Mouse (Mus musculus) embryonic facial prominence, embryonic 15.5 days (tissue): Measurements from ENCODE around the gene Ccl17. TPM values are rescaled to one million over a fixed set of nuclear protein-coding genes. Genes with fewer than 3 reads are reported as not detected.

ENCODE experiments used
- ATAC-seq: fragments of 200-750 bp; cut with Nextera tagmentation; 2 replicates; pipeline ENCODE4 v1.8.0; 2017; ENCODE audit warnings: low read depth, moderate TSS enrichment; ENCODE audit not compliant: insufficient number of reproducible peaks, low FRiP score, low TSS enrichment
- H3K27ac ChIP-seq: fragments of 300-500 bp; sonication (generic); replicated peaks from 2 replicates; pipeline ENCODE4 v1.5.1; 2015; ENCODE audit warnings: mild to moderate bottlenecking, inconsistent platforms
- H3K27me3 ChIP-seq: fragments of 300-500 bp; sonication (generic); 2 replicates; pipeline ENCODE4 v1.6.1; 2015; ENCODE audit warnings: inconsistent platforms
- H3K36me3 ChIP-seq: fragments of 300-500 bp; sonication (generic); 2 replicates; pipeline ENCODE4 v1.6.1; 2015; ENCODE audit warnings: mild to moderate bottlenecking, inconsistent platforms
- H3K4me1 ChIP-seq: fragments of 300-500 bp; sonication (generic); 2 replicates; pipeline ENCODE4 v1.6.1; 2015; ENCODE audit warnings: inconsistent platforms
- H3K4me2 ChIP-seq: fragments of 300-500 bp; sonication (generic); replicated peaks from 2 replicates; pipeline ENCODE4 v1.6.1; 2015; ENCODE audit warnings: mild to moderate bottlenecking, inconsistent platforms
- H3K4me3 ChIP-seq: fragments of 300-500 bp; sonication (generic); replicated peaks from 2 replicates; pipeline ENCODE4 v1.5.1; 2015; ENCODE audit warnings: mild to moderate bottlenecking, inconsistent platforms
- H3K9ac ChIP-seq: fragments of 300-500 bp; sonication (generic); 2 replicates; pipeline ENCODE4 v1.6.1; 2015; ENCODE audit warnings: inconsistent platforms
- H3K9me3 ChIP-seq: fragments of 300-500 bp; sonication (generic); replicated peaks from 2 replicates; pipeline ENCODE4 v1.6.1; 2016; ENCODE audit warnings: inconsistent platforms
- WGBS: fragments of 180-500 bp; shearing (Covaris S2); methylation state at CpG from one replicate; pipeline ENCODE4 v1.1.7; 2015; 5-methylcytosine and 5-hydroxymethylcytosine counted together
- polyA plus RNA-seq: library from polyadenylated mRNA; unstranded; fragments of >200 nt; fragmentation: Nextera tagmentation; extraction: Ambion mirVana; gene quantifications from 2 replicates; pipeline ENCODE4 v1.2.1, GENCODE M21; 2015

Ccl17 gene
- polyA plus RNA-seq, 1 experiment from 2014 or later: not detected

GRCm38 (mm10) chr8:94794782-94795181 is 15.5 kb upstream of the Ccl17 start:
- 94% methylated on average over 2 of the region's 2 CpGs for WGBS
- Histone ChIP-seq H3K27me3 (no peaks in the 10 kb centered on the region), H3K9me3 (no peaks in the 10 kb centered on the region), H3K36me3 (no peaks in the 10 kb centered on the region), H3K4me2 (no peak overlapping the region), H3K27ac (no peak overlapping the region), H3K4me3 (no peak overlapping the region), H3K4me1 (no peaks in the 10 kb centered on the region), H3K9ac (no peak overlapping the region)
- ATAC-seq: no peak

GRCm38 (mm10) chr8:94800278-94800968 is 9.8 kb upstream of the Ccl17 start:
- Histone ChIP-seq H3K4me2 (no peak overlapping the region), H3K4me1 (no peaks in the 10 kb centered on the region), H3K27me3 (no peaks in the 10 kb centered on the region), H3K4me3 (no peak overlapping the region), H3K9me3 (no peaks in the 10 kb centered on the region), H3K9ac (no peak overlapping the region), H3K27ac (no peak overlapping the region), H3K36me3 (no peaks in the 10 kb centered on the region)
- ATAC-seq: no peak
- WGBS: 63% methylated on average over 7 of the region's 7 CpGs

DNA sequence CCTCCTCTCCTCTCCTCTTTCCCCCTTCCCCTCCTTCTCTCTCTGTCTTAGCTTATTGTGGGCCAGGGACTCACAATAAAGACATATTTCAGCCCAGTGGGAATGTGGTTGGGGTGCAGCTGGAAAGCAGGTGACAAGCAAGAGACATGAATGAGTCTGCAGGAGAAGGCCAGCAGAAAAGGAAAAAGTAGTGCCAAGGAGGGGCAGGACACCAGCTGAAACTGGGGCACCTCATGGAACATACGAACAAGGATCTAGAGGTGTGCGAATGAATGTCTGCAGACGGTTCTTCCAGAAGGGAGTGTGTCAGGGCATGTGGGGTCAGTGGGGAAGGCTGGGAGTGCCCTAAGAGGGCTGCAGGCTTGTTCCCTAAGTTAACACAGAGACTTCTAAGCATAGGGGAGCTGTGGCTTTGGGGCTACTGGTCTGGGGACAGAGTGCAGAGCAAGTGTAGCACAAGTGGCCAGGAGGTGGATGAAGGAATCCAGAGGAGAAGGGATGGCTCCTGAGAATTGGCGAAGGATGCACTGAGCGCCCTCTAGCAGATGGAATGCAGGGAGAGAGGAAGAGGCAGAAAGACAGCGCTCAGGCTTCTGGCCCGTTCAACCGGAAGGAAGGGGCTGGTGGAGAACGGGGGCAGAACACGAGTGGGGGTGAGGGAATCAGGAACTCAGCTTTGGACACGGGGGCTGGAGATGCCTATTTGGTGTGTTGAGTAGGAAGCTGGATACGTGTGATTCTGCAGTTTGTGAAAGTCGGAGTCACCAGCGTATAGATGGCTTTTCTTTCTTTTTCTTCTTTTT is 8.8 kb upstream of the Ccl17 start:
- WGBS: 41% methylated on average over 14 of the region's 14 CpGs
- H3K9me3 ChIP-seq: no peaks in the 10 kb centered on the region
- no peak overlapping the region for H3K4me2 ChIP-seq
- no peak overlapping the region for H3K27ac ChIP-seq
- H3K36me3 ChIP-seq: no peaks in the 10 kb centered on the region
- no peaks in the 10 kb centered on the region for H3K27me3 ChIP-seq
- no peaks in the 10 kb centered on the region for H3K4me1 ChIP-seq
- H3K9ac ChIP-seq: no peak overlapping the region
- H3K4me3 ChIP-seq: no peak overlapping the region
- no peak for ATAC-seq

GRCm38 (mm10) chr8:94802375-94802774 is 7.9 kb upstream of the Ccl17 start:
- Histone ChIP-seq H3K4me2 (no peak overlapping the region), H3K27ac (no peak overlapping the region), H3K27me3 (no peaks in the 10 kb centered on the region), H3K4me3 (no peak overlapping the region), H3K9ac (no peak overlapping the region), H3K9me3 (no peaks in the 10 kb centered on the region), H3K4me1 (no peaks in the 10 kb centered on the region), H3K36me3 (no peaks in the 10 kb centered on the region)
- 52% methylated on average over 4 of the region's 4 CpGs for WGBS
- no peak for ATAC-seq

DNA sequence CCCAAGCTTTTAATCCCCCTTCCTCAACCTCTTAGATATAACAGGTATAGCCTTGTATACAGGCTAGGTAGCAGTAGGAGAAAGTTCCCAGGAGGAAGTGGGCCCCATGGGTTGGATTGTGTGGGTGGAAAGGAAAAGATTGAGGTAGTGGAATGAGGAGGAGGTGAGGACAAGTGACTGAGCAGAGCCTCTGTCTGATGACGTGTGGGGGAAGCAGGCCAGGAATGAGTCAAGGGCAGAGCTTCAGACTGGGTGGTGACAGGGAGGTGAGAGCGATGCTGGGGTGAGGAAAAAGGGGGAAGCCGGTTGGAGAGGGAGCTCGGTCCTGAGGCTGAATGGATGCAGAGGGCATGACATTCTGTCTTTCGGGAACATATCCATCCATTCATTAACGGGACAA is 6.7 kb upstream of the Ccl17 start:
- H3K4me3 ChIP-seq: no peak overlapping the region
- H3K36me3 ChIP-seq: no peaks in the 10 kb centered on the region
- no peaks in the 10 kb centered on the region for H3K9me3 ChIP-seq
- no peak overlapping the region for H3K4me2 ChIP-seq
- no peak overlapping the region for H3K9ac ChIP-seq
- no peaks in the 10 kb centered on the region for H3K4me1 ChIP-seq
- 76% methylated on average over 6 of the region's 6 CpGs for WGBS
- no peak for ATAC-seq
- H3K27ac ChIP-seq: no peak overlapping the region
- no peaks in the 10 kb centered on the region for H3K27me3 ChIP-seq

DNA sequence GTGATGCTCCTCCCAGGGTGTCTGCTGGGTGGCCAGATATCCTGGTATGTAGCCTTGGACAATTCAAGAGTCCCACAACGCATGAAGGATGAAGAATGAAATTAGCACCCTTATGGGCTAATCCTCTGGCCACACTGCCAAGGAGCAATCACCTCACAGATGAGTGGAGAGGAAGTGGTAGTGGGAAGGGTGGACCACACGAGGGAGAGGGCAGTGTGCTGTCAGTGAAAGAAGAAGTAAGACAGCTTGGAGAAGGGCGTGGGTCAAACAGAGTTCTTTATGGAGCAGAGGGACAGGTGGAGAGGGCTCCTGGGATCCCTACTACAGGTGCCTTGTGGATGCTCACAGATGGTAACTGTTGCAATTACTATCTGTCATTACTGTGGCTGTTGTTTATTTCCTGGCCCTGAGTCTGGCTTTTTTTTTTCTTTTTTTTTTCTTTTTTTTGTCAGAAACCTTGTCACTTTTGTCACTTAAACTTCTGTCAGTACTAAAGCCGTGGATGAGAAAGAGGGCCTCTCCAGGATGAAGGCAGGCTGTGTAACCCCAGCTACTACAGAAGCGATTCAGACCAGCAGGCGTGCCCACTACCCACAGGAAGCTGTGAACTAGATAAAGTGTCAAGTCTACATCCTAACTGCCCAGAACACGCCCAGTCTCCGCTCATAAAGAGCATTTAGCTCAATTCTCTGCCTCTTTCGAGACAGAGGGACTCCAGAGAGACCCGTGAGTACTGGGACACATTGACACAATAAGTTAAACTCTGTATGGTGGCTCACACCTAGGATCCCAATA is 5.5 kb upstream of the Ccl17 start:
- ATAC-seq: no peak
- Histone ChIP-seq H3K4me3 (no peak overlapping the region), H3K4me1 (no peaks in the 10 kb centered on the region), H3K9me3 (no peaks in the 10 kb centered on the region), H3K4me2 (no peak overlapping the region), H3K27me3 (no peaks in the 10 kb centered on the region), H3K36me3 (no peaks in the 10 kb centered on the region), H3K9ac (no peak overlapping the region), H3K27ac (no peak overlapping the region)
- WGBS: 68% methylated on average over 10 of the region's 10 CpGs

DNA sequence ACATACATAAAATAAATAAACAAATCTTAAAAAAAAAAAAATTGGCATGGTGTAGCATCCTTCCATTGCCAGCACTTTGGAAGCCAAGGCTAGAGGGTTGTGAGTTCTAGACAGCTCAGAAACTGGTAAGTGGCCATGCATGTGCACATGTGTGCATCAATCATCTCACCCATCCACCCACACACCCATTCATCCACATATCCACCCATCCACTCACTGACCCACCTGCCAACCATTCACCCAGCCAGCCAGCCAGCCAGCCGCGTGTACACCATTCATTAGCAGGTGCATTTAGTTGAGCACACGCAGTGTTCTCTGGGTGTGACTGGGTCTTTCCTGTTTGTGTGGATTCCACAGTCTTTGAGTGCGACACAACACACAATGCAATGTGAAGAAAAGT is 4.4 kb upstream of the Ccl17 start:
- no peaks in the 10 kb centered on the region for H3K36me3 ChIP-seq
- H3K9ac ChIP-seq: no peak overlapping the region
- H3K9me3 ChIP-seq: no peaks in the 10 kb centered on the region
- H3K4me2 ChIP-seq: no peak overlapping the region
- no peak overlapping the region for H3K27ac ChIP-seq
- 73% methylated on average over 4 of the region's 4 CpGs for WGBS
- ATAC-seq: no peak
- no peaks in the 10 kb centered on the region for H3K4me1 ChIP-seq
- no peak overlapping the region for H3K4me3 ChIP-seq
- no peaks in the 10 kb centered on the region for H3K27me3 ChIP-seq

- 42% methylated on average over 7 of the region's 7 CpGs for WGBS
- peaks cover 2% of the 10 kb centered on the region for H3K4me1 ChIP-seq
- H3K4me3 ChIP-seq: no peak overlapping the region
- H3K27me3 ChIP-seq: no peaks in the 10 kb centered on the region
- no peak overlapping the region for H3K27ac ChIP-seq
- H3K9ac ChIP-seq: no peak overlapping the region
- H3K4me2 ChIP-seq: no peak overlapping the region
- ATAC-seq: no peak
- no peaks in the 10 kb centered on the region for H3K9me3 ChIP-seq
- H3K36me3 ChIP-seq: no peaks in the 10 kb centered on the region
These were observed 2.7 kb upstream of the Ccl17 start for GRCm38 (mm10) chr8:94807506-94807905.

DNA sequence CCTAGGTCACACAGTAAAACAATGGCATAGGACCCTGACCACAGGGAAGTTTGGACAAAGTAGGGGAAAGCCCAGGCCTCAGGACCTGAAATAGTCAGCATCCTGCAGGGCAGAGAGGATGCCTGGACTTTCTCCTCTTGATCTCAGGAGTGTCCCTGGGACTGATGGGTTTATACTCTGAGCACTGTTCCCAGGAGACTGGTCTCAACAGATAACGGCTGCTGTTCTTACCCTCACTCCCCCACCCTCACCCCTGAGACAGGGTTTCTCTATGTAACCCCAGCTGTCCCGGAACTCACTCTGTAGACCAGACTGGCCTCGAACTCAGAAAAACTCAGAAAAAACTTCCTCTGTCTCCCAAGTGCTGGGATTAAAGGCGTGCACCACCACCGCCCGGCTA is 1.9 kb upstream of the Ccl17 start:
- H3K36me3 ChIP-seq: no peaks in the 10 kb centered on the region
- no peak overlapping the region for H3K4me2 ChIP-seq
- H3K9me3 ChIP-seq: no peaks in the 10 kb centered on the region
- no peak overlapping the region for H3K4me3 ChIP-seq
- ATAC-seq: no peak
- no peaks in the 10 kb centered on the region for H3K27me3 ChIP-seq
- H3K9ac ChIP-seq: no peak overlapping the region
- H3K27ac ChIP-seq: no peak overlapping the region
- H3K4me1 ChIP-seq: peaks cover 5% of the 10 kb centered on the region
- 74% methylated on average over 6 of the region's 6 CpGs for WGBS

DNA sequence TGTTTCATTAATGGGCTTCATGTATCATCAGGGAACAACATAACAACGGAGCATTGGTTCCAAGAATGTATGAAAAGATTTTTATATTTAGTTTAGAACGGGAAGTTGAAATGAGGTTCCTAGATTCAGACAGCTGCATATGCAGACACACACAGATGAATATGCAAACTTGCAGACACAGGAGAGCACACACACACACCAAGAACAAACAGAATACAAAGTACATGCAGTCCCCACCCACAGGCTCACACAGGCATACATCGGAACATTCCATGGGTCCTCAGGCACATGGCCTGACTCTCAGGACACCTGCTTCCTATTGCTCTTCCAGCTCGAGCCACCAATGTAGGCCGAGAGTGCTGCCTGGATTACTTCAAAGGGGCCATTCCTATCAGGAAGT is 602 bp downstream of the Ccl17 start:
- no peak overlapping the region for H3K4me3 ChIP-seq
- no peak overlapping the region for H3K4me2 ChIP-seq
- H3K4me1 ChIP-seq: peaks cover 5% of the 10 kb centered on the region
- no peak for ATAC-seq
- no peak overlapping the region for H3K27ac ChIP-seq
- 72% methylated on average over 5 of the region's 5 CpGs for whole genome bisulfite sequencing
- H3K9me3 ChIP-seq: no peaks in the 10 kb centered on the region
- no peaks in the 10 kb centered on the region for H3K36me3 ChIP-seq
- H3K27me3 ChIP-seq: no peaks in the 10 kb centered on the region
- no peak overlapping the region for H3K9ac ChIP-seq

- no peak overlapping the region for H3K4me2 ChIP-seq
- no peak overlapping the region for H3K9ac ChIP-seq
- ATAC-seq: no peak
- H3K27ac ChIP-seq: no peak overlapping the region
- 64% methylated on average over 6 of the region's 6 CpGs for whole genome bisulfite sequencing
- H3K27me3 ChIP-seq: no peaks in the 10 kb centered on the region
- H3K9me3 ChIP-seq: no peaks in the 10 kb centered on the region
- H3K4me1 ChIP-seq: peaks cover 5% of the 10 kb centered on the region
- H3K4me3 ChIP-seq: no peak overlapping the region
- no peaks in the 10 kb centered on the region for H3K36me3 ChIP-seq
These were observed 1.4 kb downstream of the Ccl17 start for GRCm38 (mm10) chr8:94811654-94812053.
